Mouse (Mus musculus) stomach, embryonic 14.5 days (tissue): ENCODE results near the gene Tpp2. TPM values are rescaled to one million over a fixed set of nuclear protein-coding genes. Genes with fewer than 3 reads are reported as not detected.

Source experiments
- ATAC-seq: fragments of 200-750 bp; cut with Nextera tagmentation; 2 replicates; pipeline ENCODE4 v1.8.0; 2017; ENCODE audit warnings: low read depth, moderate TSS enrichment; ENCODE audit not compliant: insufficient number of reproducible peaks, insufficient read depth, low FRiP score
- H3K27ac ChIP-seq: fragments of 300-500 bp; sonication (generic); 2 replicates; pipeline ENCODE4 v1.5.1; 2014; ENCODE audit warnings: mild to moderate bottlenecking, low read length, moderate library complexity, mixed read lengths
- H3K27me3 ChIP-seq: fragments of 300-500 bp; sonication (generic); 2 replicates; pipeline ENCODE4 v1.6.1; 2014; ENCODE audit warnings: low read length, control low read depth, mixed read lengths; ENCODE audit not compliant: control insufficient read depth, insufficient read depth
- H3K36me3 ChIP-seq: fragments of 300-500 bp; sonication (generic); 2 replicates; pipeline ENCODE4 v1.6.1; 2014; ENCODE audit warnings: mild to moderate bottlenecking, control low read depth, low read length, moderate library complexity, mixed read lengths; ENCODE audit not compliant: control insufficient read depth, insufficient read depth
- H3K4me1 ChIP-seq: fragments of 300-500 bp; sonication (generic); 2 replicates; pipeline ENCODE4 v1.6.1; 2014; ENCODE audit warnings: low read length, control low read depth, mixed read lengths; ENCODE audit not compliant: control insufficient read depth, insufficient read depth
- H3K4me2 ChIP-seq: fragments of 300-500 bp; sonication (generic); replicated peaks from 2 replicates; pipeline ENCODE4 v1.6.1; 2014; ENCODE audit warnings: low read depth, low read length, control low read depth
- H3K4me3 ChIP-seq: fragments of 300-500 bp; sonication (generic); 2 replicates; pipeline ENCODE4 v1.5.1; 2014; ENCODE audit warnings: low read depth, low read length, control low read depth
- H3K9ac ChIP-seq: fragments of 300-500 bp; sonication (generic); replicated peaks from 2 replicates; pipeline ENCODE4 v1.6.1; 2014; ENCODE audit warnings: low read depth, mild to moderate bottlenecking, control low read depth, low read length, moderate library complexity, mixed read lengths
- H3K9me3 ChIP-seq: fragments of 300-500 bp; sonication (generic); 2 replicates; pipeline ENCODE4 v1.6.1; 2016; ENCODE audit warnings: low read depth, low read length, control low read depth; ENCODE audit not compliant: control insufficient read depth
- WGBS: fragments of 180-500 bp; shearing (Covaris S2); extraction: QIAGEN DNeasy Blood & Tissue Kit; methylation state at CpG from one replicate; pipeline ENCODE4 v1.1.7; 2014; 5-methylcytosine and 5-hydroxymethylcytosine counted together
- polyA plus RNA-seq: library from polyadenylated mRNA; unstranded; fragments of >200 nt; fragmentation: Nextera tagmentation; extraction: Ambion mirVana; gene quantifications from 2 replicates; pipeline ENCODE4 v1.2.1, GENCODE M21; 2014

The Tpp2 gene
- polyA plus RNA-seq, 1 experiment from 2014 or later = 60.4 TPM

- no peak overlapping the region for H3K27ac ChIP-seq
- H3K4me1 ChIP-seq = no peaks in the 10 kb centered on the region
- ATAC-seq = no peak
- WGBS = 83% methylated on average over 2 of the region's 2 CpGs
- no peaks in the 10 kb centered on the region for H3K9me3 ChIP-seq
- H3K36me3 ChIP-seq = no peaks in the 10 kb centered on the region
- H3K27me3 ChIP-seq = no peaks in the 10 kb centered on the region
- H3K4me3 ChIP-seq = no peak overlapping the region
- H3K4me2 ChIP-seq = no peak overlapping the region
- H3K9ac ChIP-seq = no peak overlapping the region
Measured at GRCm38 (mm10) chr1:43915428-43915827, 18.0 kb upstream of the Tpp2 start.

- Histone ChIP-seq H3K4me3 (no peak overlapping the region), H3K4me1 (no peaks in the 10 kb centered on the region), H3K27me3 (no peaks in the 10 kb centered on the region), H3K9ac (no peak overlapping the region), H3K36me3 (no peaks in the 10 kb centered on the region), H3K4me2 (no peak overlapping the region), H3K27ac (no peak overlapping the region), H3K9me3 (no peaks in the 10 kb centered on the region)
- no peak for ATAC-seq
- 46% methylated on average over 2 of the region's 2 CpGs for WGBS
Measured at GRCm38 (mm10) chr1:43916854-43917253, 16.6 kb upstream of the Tpp2 start.

- Histone ChIP-seq H3K27ac (peak overlapping the region; percentile 92), H3K36me3 (no peaks in the 10 kb centered on the region), H3K4me2 (peak overlapping the region; percentile 66), H3K9me3 (no peaks in the 10 kb centered on the region), H3K4me1 (peaks cover 5% of the 10 kb centered on the region; the same call in 1 of the 2 replicates), H3K27me3 (no peaks in the 10 kb centered on the region), H3K4me3 (peak overlapping the region; percentile 80), H3K9ac (peak overlapping the region; percentile 89)
- WGBS = 2% methylated on average over 17 of the region's 17 CpGs
- no peak for ATAC-seq
Measured at GRCm38 (mm10) chr1:43934416-43934810, 966 bp downstream of the Tpp2 start.

GRCm38 (mm10) chr1:43939310-43939709 lies 5.9 kb downstream of the Tpp2 start:
- ATAC-seq = no peak

GRCm38 (mm10) chr1:43941476-43942217 lies 8.2 kb downstream of the Tpp2 start:
- H3K9me3 ChIP-seq = no peaks in the 10 kb centered on the region
- H3K4me1 ChIP-seq = no peaks in the 10 kb centered on the region
- H3K4me3 ChIP-seq = no peak overlapping the region
- H3K27me3 ChIP-seq = no peaks in the 10 kb centered on the region
- no peak overlapping the region for H3K4me2 ChIP-seq
- no peak overlapping the region for H3K9ac ChIP-seq
- ATAC-seq = no peak
- peaks cover 17% of the 10 kb centered on the region; the same call in 1 of the 2 replicates for H3K36me3 ChIP-seq
- 86% methylated on average over 7 of the region's 7 CpGs for WGBS
- H3K27ac ChIP-seq = no peak overlapping the region

More at GRCm38 (mm10) chr1:43939310-43939709, 5.9 kb downstream of the Tpp2 start:
- Histone ChIP-seq H3K4me2 (no peak overlapping the region), H3K4me1 (peaks cover 5% of the 10 kb centered on the region; the same call in 1 of the 2 replicates), H3K9me3 (no peaks in the 10 kb centered on the region), H3K27me3 (no peaks in the 10 kb centered on the region), H3K36me3 (peaks cover 11% of the 10 kb centered on the region; the same call in 1 of the 2 replicates), H3K4me3 (no peak overlapping the region), H3K9ac (no peak overlapping the region), H3K27ac (no peak overlapping the region)
- 88% methylated on average over 1 of the region's 1 CpGs for WGBS

- no peaks in the 10 kb centered on the region for H3K4me1 ChIP-seq
- peaks cover 17% of the 10 kb centered on the region; the same call in 1 of the 2 replicates for H3K36me3 ChIP-seq
- no peak overlapping the region for H3K9ac ChIP-seq
- H3K9me3 ChIP-seq = no peaks in the 10 kb centered on the region
- H3K4me2 ChIP-seq = no peak overlapping the region
- WGBS = 87% methylated on average over 2 of the region's 2 CpGs
- H3K27me3 ChIP-seq = no peaks in the 10 kb centered on the region
- no peak for ATAC-seq
- H3K4me3 ChIP-seq = no peak overlapping the region
- H3K27ac ChIP-seq = no peak overlapping the region
Measured at GRCm38 (mm10) chr1:43942814-43943213, 9.4 kb downstream of the Tpp2 start.

- Histone ChIP-seq H3K9ac (no peak overlapping the region), H3K4me1 (no peaks in the 10 kb centered on the region), H3K36me3 (peaks cover 19% of the 10 kb centered on the region), H3K27ac (no peak overlapping the region), H3K9me3 (no peaks in the 10 kb centered on the region), H3K4me2 (no peak overlapping the region), H3K27me3 (no peaks in the 10 kb centered on the region), H3K4me3 (no peak overlapping the region)
- 95% methylated on average over 3 of the region's 3 CpGs for WGBS
- ATAC-seq = no peak
Measured at GRCm38 (mm10) chr1:43953679-43954078, 20.2 kb downstream of the Tpp2 start.

- 85% methylated on average over 4 of the region's 4 CpGs for WGBS
- H3K27me3 ChIP-seq = no peaks in the 10 kb centered on the region
Measured at GRCm38 (mm10) chr1:43964381-43964780, 30.9 kb downstream of the Tpp2 start.

GRCm38 (mm10) chr1:43966756-43967155 lies 33.3 kb downstream of the Tpp2 start:
- Histone ChIP-seq H3K36me3 (peaks cover 21% of the 10 kb centered on the region), H3K9ac (no peak overlapping the region), H3K9me3 (no peaks in the 10 kb centered on the region), H3K27ac (no peak overlapping the region), H3K4me2 (no peak overlapping the region), H3K27me3 (no peaks in the 10 kb centered on the region), H3K4me3 (no peak overlapping the region), H3K4me1 (no peaks in the 10 kb centered on the region)
- ATAC-seq = no peak
- 85% methylated on average over 4 of the region's 4 CpGs for WGBS

More at GRCm38 (mm10) chr1:43964381-43964780, 30.9 kb downstream of the Tpp2 start:
- no peak overlapping the region for H3K9ac ChIP-seq
- H3K4me3 ChIP-seq = no peak overlapping the region
- no peak for ATAC-seq
- H3K4me1 ChIP-seq = no peaks in the 10 kb centered on the region
- no peak overlapping the region for H3K27ac ChIP-seq
- H3K36me3 ChIP-seq = peaks cover 30% of the 10 kb centered on the region
- H3K4me2 ChIP-seq = no peak overlapping the region
- no peaks in the 10 kb centered on the region for H3K9me3 ChIP-seq
